Mouse (Mus musculus) frontal cortex, postnatal 10 days (tissue): ENCODE measurements around the gene Gm21876.
"Not testable (repeated sequence)": the region's sequence is repeated elsewhere in the genome, so short reads cannot be mapped to it uniquely, and the experiment has no call there.

Source experiments
- DNase-seq, 2 experiments: peaks; one replicate each; pipeline ENCODE4 v3.0.0; 2022; ENCODE audit warnings: low spot score in 2 of 2, mixed read lengths in 1 of 2

Gene Gm21876

GRCm38 (mm10) chrX:21175553-21175952 is at the start of gene Gm21876:
Gene Gm21876 (minus strand): TSS chrX:21175653.
- DNase-seq, result no peak

GRCm38 (mm10) chrX:21220422-21220821 is 45.0 kb upstream of the Gm21876 start:
- DNase-seq, result no peak

- DNase-seq, result not testable (repeated sequence)
Observed at GRCm38 (mm10) chrX:21146675-21147074, 28.8 kb downstream of the Gm21876 start.
